Mouse (Mus musculus): ENCODE measurements at regions not wholly inside any gene's neighbourhood (a gene's known extent, or its start where the extent isn't known, plus 50 kb on each side); places are given as distances from the start of the nearest gene placed in this dataset.

GRCm38 (mm10) chr13:84399345-84400170, 177.5 kb downstream of the Tmem161b start:
- DNase-seq (ENCODE audit: low spot score in 2 of 2) = peak in 1 of 2 experiments; percentile 54

- DNase-seq (ENCODE audit: low spot score in 2 of 2) = no peak
Observed at GRCm38 (mm10) chr13:84401006-84401405, 178.9 kb downstream of the Tmem161b start.

- no peak for DNase-seq (ENCODE audit: low spot score in 2 of 2)
Observed at GRCm38 (mm10) chr13:84404566-84405194, 182.6 kb downstream of the Tmem161b start.

GRCm38 (mm10) chr13:84434444-84434843, 212.3 kb downstream of the Tmem161b start:
- no peak for DNase-seq (ENCODE audit: low spot score in 2 of 2)

GRCm38 (mm10) chr13:84437586-84438443, 215.7 kb downstream of the Tmem161b start:
- DNase-seq (ENCODE audit: low spot score in 2 of 2) = no peak

GRCm38 (mm10) chr13:84438444-84438766, 216.3 kb downstream of the Tmem161b start:
- no peak for DNase-seq (ENCODE audit: low spot score in 2 of 2)

- no peak for DNase-seq (ENCODE audit: low spot score in 2 of 2)
Observed at GRCm38 (mm10) chr13:84448514-84448913, 226.4 kb downstream of the Tmem161b start.

GRCm38 (mm10) chr13:84449001-84449551, 227.0 kb downstream of the Tmem161b start:
- DNase-seq (ENCODE audit: low spot score in 2 of 2) = peak; percentile 64 to 70

Data from left cerebral cortex, adult 9 months (tissue).